Mouse (Mus musculus): ENCODE data around the gene Hectd2. TPM values are rescaled to one million over a fixed set of nuclear protein-coding genes. Genes with fewer than 3 reads are reported as not detected.

The Hectd2 gene
- polyA plus RNA-seq (2012; rRNA removed): 0.28 and 0.35 TPM in 2 replicates

GRCm38 (mm10) chr19:36554046-36554784, at the start of gene Hectd2:
Hectd2 (plus strand) TSS chr19:36554639.
- WGBS: 20% methylated on average over 89 of the region's 92 CpGs
- DNase-seq (ENCODE audit: low read depth in 1 of 2, low spot score in 2 of 2): peak in 1 of 2 experiments; percentile 19
- peaks cover 12% of the 10 kb centered on the region for H3K27me3 ChIP-seq (ENCODE audit: control insufficient read depth, insufficient read depth, low read length)
- H3K4me1 ChIP-seq (ENCODE audit: control insufficient read depth, insufficient read depth, insufficient read length): no peaks in the 10 kb centered on the region
- peak within 1 kb of the TSS; percentile 94 for H3K4me3 ChIP-seq (ENCODE audit: extremely low read depth, insufficient read depth, insufficient read length)
- TF ChIP-seq POLR2A (IDR thresholded peaks at IDR 0.05; ENCODE audit: low read depth, low read length): no peak
- no peak for TF ChIP-seq CTCF (IDR thresholded peaks at IDR 0.05; ENCODE audit: extremely low read depth, insufficient read depth, insufficient read length, insufficient replicate concordance)
- 0 out of 2 replicates have a peak within 1 kb of the TSS, but pooled peaks have one; percentile 0 for H3K27ac ChIP-seq (ENCODE audit: insufficient read depth, low read length)
- H3K36me3 ChIP-seq (ENCODE audit: control insufficient read depth, insufficient read depth, low read length): no peaks in the 10 kb centered on the region

DNA sequence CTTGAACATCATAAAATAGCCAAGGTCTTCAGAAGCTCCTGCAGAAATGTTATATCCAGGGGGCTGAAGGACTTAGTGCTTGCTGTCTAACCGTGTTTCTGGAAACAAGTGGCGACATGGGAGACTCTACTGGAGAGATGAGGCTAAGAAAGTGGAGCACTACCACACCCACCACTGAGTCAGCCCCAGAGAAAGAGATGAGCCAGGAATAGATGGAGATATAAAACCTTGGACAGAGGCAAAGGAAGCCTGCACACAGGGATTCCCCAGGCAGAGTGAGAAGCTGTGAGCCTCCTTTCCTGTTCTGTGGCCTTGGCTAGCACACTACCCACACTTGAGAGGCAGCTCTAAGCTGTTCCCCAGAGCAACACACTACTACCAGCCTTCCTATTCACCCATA, 49.7 kb upstream of the Hectd2 start:
- no peak overlapping the region for H3K27ac ChIP-seq (ENCODE audit: insufficient read depth, low read length)
- H3K4me3 ChIP-seq (ENCODE audit: extremely low read depth, insufficient read depth, insufficient read length): no peak overlapping the region
- no peak for DNase-seq (ENCODE audit: low read depth in 1 of 2, low spot score in 2 of 2)
- H3K4me1 ChIP-seq (ENCODE audit: control insufficient read depth, insufficient read depth, insufficient read length): no peaks in the 10 kb centered on the region
- no peaks in the 10 kb centered on the region for H3K36me3 ChIP-seq (ENCODE audit: control insufficient read depth, insufficient read depth, low read length)
- no peak for TF ChIP-seq CTCF (IDR thresholded peaks at IDR 0.05; ENCODE audit: extremely low read depth, insufficient read depth, insufficient read length, insufficient replicate concordance)
- no peak for TF ChIP-seq POLR2A (IDR thresholded peaks at IDR 0.05; ENCODE audit: low read depth, low read length)
- 86% methylated on average over 2 of the region's 2 CpGs for WGBS
- H3K27me3 ChIP-seq (ENCODE audit: control insufficient read depth, insufficient read depth, low read length): no peaks in the 10 kb centered on the region

GRCm38 (mm10) chr19:36511305-36511704, 43.1 kb upstream of the Hectd2 start:
- no peak for TF ChIP-seq POLR2A (IDR thresholded peaks at IDR 0.05; ENCODE audit: low read depth, low read length)
- TF ChIP-seq CTCF (IDR thresholded peaks at IDR 0.05; ENCODE audit: extremely low read depth, insufficient read depth, insufficient read length, insufficient replicate concordance): no peak
- DNase-seq (ENCODE audit: low read depth in 1 of 2, low spot score in 2 of 2): no peak
- no peaks in the 10 kb centered on the region for H3K36me3 ChIP-seq (ENCODE audit: control insufficient read depth, insufficient read depth, low read length)
- 63% methylated on average over 1 of the region's 1 CpGs for WGBS
- H3K27ac ChIP-seq (ENCODE audit: insufficient read depth, low read length): no peak overlapping the region
- no peaks in the 10 kb centered on the region for H3K4me1 ChIP-seq (ENCODE audit: control insufficient read depth, insufficient read depth, insufficient read length)
- H3K4me3 ChIP-seq (ENCODE audit: extremely low read depth, insufficient read depth, insufficient read length): no peak overlapping the region
- no peaks in the 10 kb centered on the region for H3K27me3 ChIP-seq (ENCODE audit: control insufficient read depth, insufficient read depth, low read length)

DNA sequence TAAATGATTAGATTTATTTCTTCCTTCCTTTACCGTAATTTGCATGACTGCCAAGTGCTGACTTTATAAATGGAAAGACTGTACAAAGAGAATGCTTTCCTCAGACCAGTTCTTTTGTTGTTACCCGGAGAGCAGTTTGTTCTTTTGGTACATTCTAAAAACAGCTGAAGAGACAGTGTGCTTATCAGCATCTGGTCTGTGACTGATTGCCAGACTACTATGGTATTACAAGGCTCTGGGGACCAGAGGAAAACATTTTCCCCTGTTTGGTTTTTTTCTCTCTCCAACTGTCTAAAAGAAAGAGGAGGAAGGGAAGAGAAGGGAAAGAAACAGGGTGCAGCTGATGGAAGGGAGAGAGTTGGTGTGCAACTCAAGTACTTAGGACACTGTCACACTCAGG, 36.0 kb upstream of the Hectd2 start:
- no peak overlapping the region for H3K4me3 ChIP-seq (ENCODE audit: extremely low read depth, insufficient read depth, insufficient read length)
- H3K4me1 ChIP-seq (ENCODE audit: control insufficient read depth, insufficient read depth, insufficient read length): peaks cover 2% of the 10 kb centered on the region; the same call in 1 of the 2 replicates
- no peaks in the 10 kb centered on the region for H3K27me3 ChIP-seq (ENCODE audit: control insufficient read depth, insufficient read depth, low read length)
- WGBS: 22% methylated on average over 2 of the region's 2 CpGs
- H3K27ac ChIP-seq (ENCODE audit: insufficient read depth, low read length): no peak overlapping the region
- no peak for TF ChIP-seq CTCF (IDR thresholded peaks at IDR 0.05; ENCODE audit: extremely low read depth, insufficient read depth, insufficient read length, insufficient replicate concordance)
- TF ChIP-seq POLR2A (IDR thresholded peaks at IDR 0.05; ENCODE audit: low read depth, low read length): no peak
- DNase-seq (ENCODE audit: low read depth in 1 of 2, low spot score in 2 of 2): no peak
- no peaks in the 10 kb centered on the region for H3K36me3 ChIP-seq (ENCODE audit: control insufficient read depth, insufficient read depth, low read length)

GRCm38 (mm10) chr19:36521568-36521967, 32.9 kb upstream of the Hectd2 start:
- no peaks in the 10 kb centered on the region for H3K27me3 ChIP-seq (ENCODE audit: control insufficient read depth, insufficient read depth, low read length)
- no peaks in the 10 kb centered on the region for H3K36me3 ChIP-seq (ENCODE audit: control insufficient read depth, insufficient read depth, low read length)
- no peak overlapping the region for H3K4me3 ChIP-seq (ENCODE audit: extremely low read depth, insufficient read depth, insufficient read length)
- TF ChIP-seq POLR2A (IDR thresholded peaks at IDR 0.05; ENCODE audit: low read depth, low read length) (no peak), CTCF (IDR thresholded peaks at IDR 0.05; ENCODE audit: extremely low read depth, insufficient read depth, insufficient read length, insufficient replicate concordance) (no peak)
- H3K4me1 ChIP-seq (ENCODE audit: control insufficient read depth, insufficient read depth, insufficient read length): peaks cover 2% of the 10 kb centered on the region; the same call in 1 of the 2 replicates
- WGBS: 96% methylated on average over 2 of the region's 2 CpGs
- no peak overlapping the region for H3K27ac ChIP-seq (ENCODE audit: insufficient read depth, low read length)
- DNase-seq (ENCODE audit: low read depth in 1 of 2, low spot score in 2 of 2): no peak

DNA sequence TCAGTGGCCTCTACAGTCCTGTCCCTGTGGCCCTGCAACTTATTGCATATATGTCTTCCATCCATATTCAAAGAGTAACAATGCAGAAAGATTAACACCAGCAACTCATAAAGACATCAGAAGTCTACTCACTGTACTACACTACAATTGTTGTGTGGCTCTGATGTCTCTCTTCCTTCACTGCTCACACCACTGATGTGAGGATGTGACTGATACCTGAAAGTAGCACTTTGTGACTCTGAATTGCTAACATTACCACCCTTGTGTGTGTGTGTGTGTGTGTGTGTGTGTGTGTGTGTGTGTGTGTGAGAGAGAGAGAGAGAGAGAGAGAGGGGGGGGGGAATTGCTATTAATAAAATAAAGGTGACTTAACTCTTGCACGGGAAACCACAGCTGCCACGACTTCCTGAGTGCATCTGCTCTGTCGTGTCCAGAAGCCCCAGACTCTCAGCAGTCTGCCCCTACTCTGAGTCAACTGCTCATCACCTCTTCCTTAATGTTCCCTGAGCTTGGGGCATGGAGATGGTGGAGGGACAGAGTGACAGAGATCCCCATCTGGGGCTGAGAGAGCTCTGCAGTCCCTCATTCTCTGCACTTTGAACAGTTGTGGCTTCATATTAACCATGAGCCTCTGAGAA, 31.8 kb upstream of the Hectd2 start:
- Histone ChIP-seq H3K4me3 (ENCODE audit: extremely low read depth, insufficient read depth, insufficient read length) (no peak overlapping the region), H3K27me3 (ENCODE audit: control insufficient read depth, insufficient read depth, low read length) (no peaks in the 10 kb centered on the region), H3K27ac (ENCODE audit: insufficient read depth, low read length) (no peak overlapping the region), H3K4me1 (ENCODE audit: control insufficient read depth, insufficient read depth, insufficient read length) (peaks cover 2% of the 10 kb centered on the region; the same call in 1 of the 2 replicates), H3K36me3 (ENCODE audit: control insufficient read depth, insufficient read depth, low read length) (no peaks in the 10 kb centered on the region)
- DNase-seq (ENCODE audit: low read depth in 1 of 2, low spot score in 2 of 2): peak in 1 of 2 experiments; percentile 13
- TF ChIP-seq CTCF (IDR thresholded peaks at IDR 0.05; ENCODE audit: extremely low read depth, insufficient read depth, insufficient read length, insufficient replicate concordance) (no peak), POLR2A (IDR thresholded peaks at IDR 0.05; ENCODE audit: low read depth, low read length) (no peak)
- whole genome bisulfite sequencing: 0% methylated on average over 3 of the region's 3 CpGs

DNA sequence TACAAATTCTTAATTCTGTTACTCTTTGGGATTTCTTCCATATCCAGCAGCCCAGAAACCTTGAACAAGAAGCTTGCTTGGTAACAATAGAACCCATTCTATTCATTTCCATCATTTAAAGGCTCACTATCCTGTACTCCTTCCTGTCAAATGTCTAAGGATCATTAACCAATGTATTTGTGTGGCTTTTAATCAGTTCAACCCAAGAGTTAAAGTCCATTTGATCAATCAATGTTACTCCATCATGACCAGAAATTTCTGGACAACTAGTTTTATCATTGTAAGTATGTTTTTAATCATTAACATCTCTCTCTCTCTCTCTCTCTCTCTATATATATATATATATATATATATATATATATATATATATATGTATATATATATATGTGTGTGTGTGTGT, 29.4 kb upstream of the Hectd2 start:
- DNase-seq (ENCODE audit: low read depth in 1 of 2, low spot score in 2 of 2): no peak
- no peak overlapping the region for H3K4me3 ChIP-seq (ENCODE audit: extremely low read depth, insufficient read depth, insufficient read length)
- H3K36me3 ChIP-seq (ENCODE audit: control insufficient read depth, insufficient read depth, low read length): no peaks in the 10 kb centered on the region
- TF ChIP-seq POLR2A (IDR thresholded peaks at IDR 0.05; ENCODE audit: low read depth, low read length) (no peak), CTCF (IDR thresholded peaks at IDR 0.05; ENCODE audit: extremely low read depth, insufficient read depth, insufficient read length, insufficient replicate concordance) (no peak)
- H3K4me1 ChIP-seq (ENCODE audit: control insufficient read depth, insufficient read depth, insufficient read length): peaks cover 2% of the 10 kb centered on the region; the same call in 1 of the 2 replicates
- H3K27me3 ChIP-seq (ENCODE audit: control insufficient read depth, insufficient read depth, low read length): no peaks in the 10 kb centered on the region
- no peak overlapping the region for H3K27ac ChIP-seq (ENCODE audit: insufficient read depth, low read length)

Data from spleen, adult 2 months (tissue).